33 mouse cellular contexts compared by ENCODE assay signal in genomic region chr19:47814721-47815120, GRCm38 (mm10). TPM values are rescaled to one million over a fixed set of nuclear protein-coding genes. Genes with fewer than 3 reads are reported as not detected.
"Had no signal": no experiment of that assay in that cellular context is flagged by ENCODE, and none has a peak within 500 bp of the region (broad histone marks: within the 10 kb centered on the region; RNA-seq: fewer than 3 reads in every experiment).

No protein-coding gene starts in this region.

- H3K4me1 ChIP-seq: limb, embryonic 12.5 days; limb, embryonic 13.5 days; limb, embryonic 15.5 days; liver, embryonic 13.5 days; liver, embryonic 15.5 days; lung, embryonic 15.5 days; midbrain, embryonic 10.5 days; midbrain, embryonic 12.5 days; midbrain, embryonic 13.5 days; midbrain, embryonic 15.5 days; neural tube, embryonic 12.5 days; neural tube, embryonic 13.5 days had no signal

- H3K9me3 ChIP-seq: limb, embryonic 10.5 days; limb, embryonic 12.5 days; limb, embryonic 13.5 days; limb, embryonic 15.5 days; liver, embryonic 13.5 days; liver, embryonic 15.5 days; lung, embryonic 15.5 days; megakaryocyte, embryonic 14.5 days; midbrain, embryonic 10.5 days; midbrain, embryonic 12.5 days; midbrain, embryonic 13.5 days; midbrain, embryonic 15.5 days; neural tube, embryonic 12.5 days; neural tube, embryonic 13.5 days had no signal

- H3K27ac ChIP-seq: limb, embryonic 10.5 days; limb, embryonic 13.5 days; limb, embryonic 15.5 days; liver, embryonic 13.5 days; liver, embryonic 14.5 days; liver, embryonic 15.5 days; lung, embryonic 15.5 days; macrophage; midbrain, embryonic 10.5 days; midbrain, embryonic 12.5 days; midbrain, embryonic 13.5 days; midbrain, embryonic 15.5 days; neural tube, embryonic 12.5 days; neural tube, embryonic 13.5 days had no signal

- H3K4me3 ChIP-seq: limb, embryonic 10.5 days; limb, embryonic 12.5 days; limb, embryonic 13.5 days; limb, embryonic 15.5 days; liver, embryonic 13.5 days; liver, embryonic 15.5 days; lung, embryonic 15.5 days; megakaryocyte, embryonic 14.5 days; midbrain, embryonic 10.5 days; midbrain, embryonic 12.5 days; midbrain, embryonic 13.5 days; midbrain, embryonic 15.5 days; myocyte; neural tube, embryonic 12.5 days; neural tube, embryonic 13.5 days had no signal

- H3K36me3 ChIP-seq: limb, embryonic 10.5 days; limb, embryonic 12.5 days; limb, embryonic 13.5 days; limb, embryonic 15.5 days; liver, embryonic 13.5 days; liver, embryonic 15.5 days; lung, embryonic 15.5 days; midbrain, embryonic 10.5 days; midbrain, embryonic 12.5 days; midbrain, embryonic 13.5 days; midbrain, embryonic 15.5 days; neural tube, embryonic 12.5 days; neural tube, embryonic 13.5 days had no signal

- H3K4me2 ChIP-seq: limb, embryonic 12.5 days; limb, embryonic 13.5 days; limb, embryonic 15.5 days; liver, embryonic 11.5 days; liver, embryonic 13.5 days; liver, embryonic 15.5 days; lung, embryonic 14.5 days; lung, embryonic 15.5 days; midbrain, embryonic 11.5 days; midbrain, embryonic 12.5 days; midbrain, embryonic 13.5 days; midbrain, embryonic 15.5 days; neural tube, embryonic 12.5 days; neural tube, embryonic 13.5 days had no signal

- H3K9ac ChIP-seq: limb, embryonic 12.5 days; limb, embryonic 13.5 days; limb, embryonic 15.5 days; liver, embryonic 13.5 days; liver, embryonic 14.5 days; liver, embryonic 15.5 days; liver, postnatal 0 days; lung, embryonic 14.5 days; lung, embryonic 15.5 days; midbrain, embryonic 12.5 days; midbrain, embryonic 13.5 days; midbrain, embryonic 15.5 days; neural tube, embryonic 12.5 days; neural tube, embryonic 13.5 days had no signal

- ATAC-seq: liver, postnatal 0 days; lung, postnatal 0 days; midbrain, embryonic 13.5 days; midbrain, embryonic 15.5 days; midbrain, embryonic 16.5 days had no signal

- H3K27me3 ChIP-seq: limb, embryonic 12.5 days; limb, embryonic 13.5 days; limb, embryonic 15.5 days; liver, embryonic 13.5 days; liver, embryonic 15.5 days; lung, embryonic 15.5 days; midbrain, embryonic 12.5 days; midbrain, embryonic 13.5 days; midbrain, embryonic 15.5 days; neural tube, embryonic 12.5 days; neural tube, embryonic 13.5 days had no signal

- DNase-seq: left cerebral cortex, postnatal 4 days; liver; liver, embryonic 13.5 days; liver, postnatal 0 days; lung, adult 18-20 months; lung, adult 2 months; lung, embryonic 14.5 days; lung, postnatal 14 days; lung, postnatal 36 days; lung, postnatal 4 days; midbrain, embryonic 14.5 days had no signal

RNA-seq across cellular contexts. Expression of gene Gsto2, which starts 50.6 kb away (rescaled TPM):
- total RNA-seq: megakaryocyte, adult 5-6 weeks; monocyte, adult 5-6 weeks had no signal
